Mouse (Mus musculus) heart, adult 18-20 months (tissue): ENCODE measurements around the gene 4931409K22Rik. TPM values are rescaled to one million over a fixed set of nuclear protein-coding genes. Genes with fewer than 3 reads are reported as not detected.
"Not testable (repeated sequence)": the region's sequence is repeated elsewhere in the genome, so short reads cannot be mapped to it uniquely, and the experiment has no call there.

Experiments used
- DNase-seq, 2 experiments: peaks; one replicate each; pipeline ENCODE4 v3.0.0; 2021 to 2022; ENCODE audit warnings: mixed read lengths in 1 of 2
- total RNA-seq, 2 experiments: library from RNA; stranded (reverse); gene quantifications; 2 replicates each; pipeline ENCODE4 v1.2.3; 2021

Gene 4931409K22Rik
- total RNA-seq, 2 experiments from 2014 or later = not detected

DNA sequence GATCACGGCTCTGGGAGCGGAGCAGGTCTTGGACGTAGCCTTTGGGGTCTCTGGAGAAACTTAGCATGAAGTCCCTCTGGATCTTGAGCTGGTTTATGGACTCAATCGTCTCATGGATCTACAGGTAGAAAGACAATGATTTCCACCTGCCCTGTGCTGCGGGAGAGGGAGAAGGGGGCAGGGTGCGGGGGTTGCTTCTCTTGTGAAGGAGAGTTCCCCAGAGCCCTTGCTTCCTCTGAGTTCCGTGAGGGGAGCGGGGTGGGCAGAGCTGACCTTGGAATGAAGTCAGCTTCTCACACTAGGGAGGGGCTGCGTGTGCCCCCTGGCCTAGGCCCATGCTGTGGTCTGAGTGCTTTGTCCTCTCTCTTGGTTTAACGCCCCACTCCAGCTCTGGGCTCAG, 36.6 kb upstream of the 4931409K22Rik start:
- no peak for DNase-seq

DNA sequence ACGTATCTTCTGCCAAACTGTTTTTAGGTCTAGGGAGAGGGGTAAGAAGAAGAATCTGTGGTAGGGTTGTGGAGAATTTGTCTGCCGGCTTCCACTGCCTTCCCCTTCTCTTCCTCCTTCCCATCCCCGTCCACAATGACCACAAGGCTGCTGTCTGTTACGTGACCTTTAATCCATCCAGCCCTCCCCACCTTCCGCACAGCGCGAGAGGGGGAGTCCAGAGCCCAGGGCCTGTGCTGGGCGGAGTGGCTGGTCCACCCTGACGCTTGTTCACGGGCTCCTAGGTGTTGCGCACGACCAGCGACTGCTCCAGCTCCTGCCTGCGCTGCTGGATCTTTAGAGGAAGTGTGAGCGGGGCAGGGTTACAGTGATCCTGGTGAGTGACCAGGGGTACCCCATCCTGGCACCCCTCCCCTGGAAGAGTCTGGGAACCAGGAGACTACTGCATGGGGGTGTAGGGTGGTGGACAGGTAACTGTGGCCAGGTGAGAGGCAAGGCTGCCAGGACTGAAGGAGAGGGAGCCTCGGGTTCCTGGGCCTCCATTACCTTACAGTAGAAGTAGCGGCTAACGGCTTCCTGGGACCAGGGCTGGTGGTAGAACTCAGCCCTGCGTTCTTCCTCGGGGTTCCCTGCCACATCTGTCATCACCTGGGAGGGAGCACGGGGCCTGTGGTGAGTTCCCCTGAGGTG, 36.0 kb upstream of the 4931409K22Rik start:
- DNase-seq = no peak

DNA sequence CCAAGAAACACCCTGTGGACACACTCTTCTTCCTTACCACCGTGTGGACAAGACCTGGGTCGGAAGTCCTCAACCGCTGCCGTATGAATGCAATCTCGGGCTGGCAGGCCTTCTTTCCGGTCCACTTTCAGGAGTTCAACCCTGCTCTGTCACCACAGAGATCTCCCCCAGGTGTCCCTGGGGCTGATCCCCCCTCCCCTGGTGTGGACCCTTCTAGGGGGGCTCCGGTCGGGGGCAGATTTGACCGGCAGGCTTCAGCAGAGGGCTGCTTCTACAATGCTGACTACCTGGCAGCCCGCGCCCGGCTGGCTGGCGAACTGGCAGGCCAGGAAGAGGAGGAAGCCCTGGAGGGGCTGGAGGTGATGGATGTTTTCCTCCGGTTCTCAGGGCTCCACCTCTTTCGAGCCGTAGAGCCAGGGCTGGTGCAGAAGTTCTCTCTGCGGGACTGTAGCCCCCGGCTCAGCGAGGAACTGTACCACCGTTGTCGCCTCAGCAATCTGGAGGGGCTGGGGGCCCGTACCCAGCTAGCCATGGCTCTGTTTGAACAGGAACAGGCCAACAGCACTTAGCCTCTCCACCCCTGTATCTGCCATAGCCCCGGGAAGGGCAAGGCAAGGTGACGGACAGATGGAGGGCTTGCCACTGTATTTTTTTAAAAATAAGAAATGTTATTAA, 35.3 kb upstream of the 4931409K22Rik start:
- no peak for DNase-seq

DNA sequence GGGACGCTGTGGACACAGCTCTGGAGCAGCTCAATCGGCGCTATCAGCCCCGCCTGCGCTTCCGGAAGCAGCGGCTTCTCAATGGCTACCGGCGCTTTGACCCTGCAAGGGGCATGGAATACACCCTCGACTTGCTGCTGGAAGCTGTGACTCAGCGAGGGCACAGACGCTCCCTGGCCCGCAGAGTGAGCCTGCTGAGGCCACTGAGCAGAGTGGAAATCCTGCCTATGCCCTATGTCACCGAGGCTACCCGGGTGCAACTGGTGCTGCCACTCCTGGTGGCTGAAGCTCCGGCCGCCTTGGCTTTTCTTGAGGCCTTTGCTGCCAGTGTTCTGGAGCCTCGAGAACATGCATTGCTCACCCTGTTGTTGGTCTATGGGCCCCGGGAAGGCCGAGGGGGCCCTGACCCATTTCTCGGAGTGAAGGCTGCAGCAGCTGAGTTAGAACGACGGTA, 34.7 kb upstream of the 4931409K22Rik start:
- peak; percentile 33 to 36 for DNase-seq

DNA sequence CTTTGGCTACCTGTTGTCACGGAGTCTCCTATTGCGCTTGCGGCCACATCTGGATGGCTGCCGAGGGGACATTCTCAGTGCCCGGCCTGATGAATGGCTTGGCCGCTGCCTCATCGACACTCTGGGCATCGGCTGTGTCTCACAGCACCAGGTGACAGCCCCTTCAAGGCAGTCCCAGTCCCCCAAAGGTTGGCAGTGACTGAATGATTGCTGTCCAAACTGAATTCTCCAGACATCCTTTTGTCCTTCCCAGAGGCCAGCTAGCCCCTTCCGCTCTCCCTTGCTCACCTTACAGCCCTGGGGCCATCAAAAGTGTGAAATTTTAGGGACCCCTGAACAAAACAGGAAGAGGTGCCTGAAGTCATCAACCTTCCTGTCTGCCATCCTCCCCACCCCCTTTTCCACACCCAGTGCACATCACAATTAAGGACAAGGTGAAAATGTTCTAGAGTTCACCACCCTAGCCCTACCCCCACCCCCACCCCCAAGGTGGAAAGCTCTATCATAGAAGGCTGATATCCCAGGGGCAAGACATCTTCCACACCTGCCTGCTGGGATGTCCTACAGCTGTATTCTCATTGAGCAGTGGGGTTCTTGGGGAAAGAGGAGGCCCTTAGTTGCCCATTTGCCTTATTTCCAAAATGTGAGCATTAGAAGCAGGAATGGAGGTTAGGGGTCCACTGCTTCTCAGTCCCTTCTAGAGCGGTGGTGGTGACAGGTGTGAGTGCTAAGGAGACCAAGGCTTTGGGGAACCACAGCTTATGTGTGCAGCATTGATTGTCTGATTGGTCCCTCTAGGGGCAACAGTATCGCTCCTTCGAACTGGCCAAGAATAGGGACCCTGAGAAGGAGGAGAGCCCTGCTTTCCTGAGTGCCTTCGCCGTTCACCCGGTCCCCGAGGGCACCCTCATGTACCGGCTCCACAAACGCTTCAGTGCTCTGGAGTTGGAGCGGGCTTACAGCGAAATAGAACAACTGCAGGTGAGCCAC, 33.2 kb upstream of the 4931409K22Rik start:
- no peak for DNase-seq

DNA sequence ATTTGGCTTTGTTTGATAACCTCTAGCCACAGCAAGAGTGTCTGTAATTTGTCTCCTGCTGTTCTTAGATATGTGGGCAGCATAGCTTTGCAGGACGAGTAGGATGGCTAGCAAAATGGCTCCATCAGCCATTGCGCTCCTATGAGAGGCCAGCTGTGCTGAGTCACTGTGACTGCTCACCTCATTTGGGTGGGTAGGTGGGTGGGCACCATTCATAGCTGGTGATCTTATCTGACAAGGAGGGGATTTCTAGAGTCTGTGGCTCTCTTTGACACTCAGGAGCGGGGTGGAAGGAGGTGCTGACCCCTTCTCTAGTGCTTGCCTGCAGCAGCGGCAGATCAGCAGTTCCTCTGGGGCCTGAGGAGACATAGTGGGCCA, 30.6 kb upstream of the 4931409K22Rik start:
- DNase-seq = no peak

DNA sequence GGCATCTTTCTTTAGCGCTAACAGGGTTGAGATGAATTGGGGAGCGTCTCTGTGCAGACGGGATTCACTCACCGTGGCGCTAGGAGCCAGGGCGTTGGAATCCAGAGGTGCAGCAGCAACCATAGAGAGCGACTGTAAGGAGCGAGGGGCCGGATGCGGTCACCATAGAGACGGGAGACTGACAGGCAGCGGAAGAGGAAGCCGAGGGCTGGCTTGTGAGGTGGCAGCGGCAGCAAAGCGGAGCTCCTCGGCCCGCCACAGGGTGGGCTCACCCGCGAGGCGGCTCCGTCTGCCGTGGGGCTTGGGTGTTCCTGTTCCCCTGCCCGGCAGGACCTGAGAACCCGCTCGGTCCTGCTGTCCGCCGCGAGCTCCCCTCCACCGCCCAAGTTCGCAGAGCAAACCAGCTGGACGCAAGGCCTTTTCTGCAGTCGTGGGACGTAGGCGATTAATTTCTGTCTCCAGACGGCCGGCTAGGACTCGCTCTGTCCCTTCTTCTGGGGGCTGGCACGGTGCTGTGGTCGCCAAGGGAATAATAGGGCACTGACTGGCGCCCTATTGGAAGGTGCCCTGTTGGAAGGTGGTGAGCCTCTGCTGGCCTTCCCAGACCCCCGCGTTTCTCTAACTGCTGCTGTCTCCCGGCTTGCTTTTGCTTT, 30.1 kb upstream of the 4931409K22Rik start, which contains the start of gene Chpf2:
Gene Chpf2, plus strand, starts transcription at position 195 of the 653 bp plus-strand sequence.
- DNase-seq = peak; percentile 87 to 89

DNA sequence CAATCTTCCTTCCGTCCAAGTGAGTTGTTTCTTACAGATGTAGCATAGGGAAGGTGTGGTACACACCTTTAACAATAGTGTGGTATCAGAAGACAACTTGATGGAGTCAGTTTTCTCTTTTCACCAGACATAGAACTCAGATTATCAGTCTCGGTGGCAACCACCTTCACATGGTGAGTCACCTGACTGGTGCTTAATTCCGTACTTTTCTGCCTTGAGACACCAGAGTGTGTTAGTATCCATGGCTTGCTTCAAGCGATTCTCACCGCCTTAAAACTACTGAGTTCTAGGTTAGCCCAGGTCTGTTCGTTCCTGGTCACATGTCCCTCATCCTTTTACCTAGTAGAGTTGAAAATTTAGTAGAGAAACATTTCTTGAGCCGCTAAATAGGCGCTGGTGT, 29.5 kb upstream of the 4931409K22Rik start:
- DNase-seq = no peak

DNA sequence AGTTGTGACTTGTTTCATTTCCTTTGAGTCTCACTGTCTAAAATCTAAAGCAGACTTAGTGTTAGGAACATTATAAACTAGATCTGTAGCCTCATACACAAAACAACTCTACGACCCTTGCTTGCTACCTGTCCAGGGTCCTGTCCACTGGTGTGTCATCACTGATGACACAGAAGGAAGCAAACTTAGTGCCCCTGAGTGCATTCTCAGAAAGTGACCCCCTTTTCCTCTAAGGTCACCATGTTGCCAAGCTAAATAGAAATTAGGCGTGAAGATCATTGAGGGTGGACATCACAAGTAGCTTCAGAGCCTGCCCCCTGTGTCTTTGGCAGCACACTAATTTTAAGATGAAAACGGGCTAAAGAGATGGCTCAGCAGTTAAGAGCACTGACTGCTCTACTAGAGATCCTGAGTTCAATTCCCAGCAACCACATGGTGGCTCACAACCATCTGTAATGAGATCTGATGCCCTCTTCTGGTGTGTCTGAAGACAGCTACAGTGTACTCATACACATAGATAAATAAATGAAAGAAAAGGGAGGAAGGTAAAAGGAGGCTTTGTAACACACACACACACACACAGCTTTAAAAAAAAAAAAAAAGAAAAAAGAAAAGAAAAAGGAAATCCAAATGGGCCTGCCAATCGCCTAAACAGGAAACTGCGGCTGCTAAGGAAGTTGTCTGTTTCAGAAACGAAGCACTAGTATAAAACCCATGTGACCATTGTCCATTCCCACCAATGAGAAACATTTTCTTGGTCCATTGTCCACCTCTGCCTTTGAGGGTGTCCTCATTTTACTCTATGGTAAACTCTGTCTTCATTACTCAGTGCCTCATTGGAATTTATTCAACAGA, 21.7 kb upstream of the 4931409K22Rik start:
- DNase-seq = no peak

DNA sequence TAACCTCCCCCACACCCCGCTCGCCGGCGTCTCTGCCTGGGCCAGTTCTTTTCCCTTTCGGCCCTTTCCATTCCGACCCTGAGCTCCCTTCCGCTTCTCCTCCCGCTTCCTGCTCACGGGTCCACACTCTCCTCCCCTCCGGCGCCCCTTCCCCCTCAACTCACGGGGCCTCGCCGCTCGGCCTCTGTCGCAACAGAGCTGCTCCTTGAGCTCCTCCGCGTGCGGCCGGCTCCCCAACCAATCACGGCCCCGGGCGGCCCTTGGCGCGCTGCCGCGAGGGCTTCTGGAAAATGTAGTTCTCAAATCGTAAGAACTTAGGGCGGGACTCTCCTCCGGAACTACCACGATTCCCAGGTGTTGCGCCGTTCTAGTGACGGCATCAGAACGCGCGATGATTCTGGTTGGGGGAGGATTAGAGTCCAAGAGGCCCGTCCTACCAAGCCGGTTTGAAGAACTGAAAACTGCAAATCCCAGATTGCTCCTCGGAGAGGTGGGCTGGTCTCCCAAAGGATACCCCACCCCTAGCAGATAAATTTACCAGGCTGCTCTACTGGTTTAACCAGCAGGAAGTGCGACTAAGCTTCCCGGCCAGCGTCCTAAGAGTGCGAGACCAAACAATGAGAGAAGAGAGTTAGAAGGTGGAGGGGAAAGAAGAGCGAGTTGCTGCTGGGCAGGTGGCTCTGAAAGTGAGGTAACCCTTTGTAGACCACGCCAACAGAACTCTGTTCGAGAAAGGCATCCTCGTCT, 20.7 kb upstream of the 4931409K22Rik start, which contains the start of gene Abcf2:
Gene Abcf2, minus strand, starts transcription at position 285 of the 747 bp plus-strand sequence.
- DNase-seq = peak; percentile 100

DNA sequence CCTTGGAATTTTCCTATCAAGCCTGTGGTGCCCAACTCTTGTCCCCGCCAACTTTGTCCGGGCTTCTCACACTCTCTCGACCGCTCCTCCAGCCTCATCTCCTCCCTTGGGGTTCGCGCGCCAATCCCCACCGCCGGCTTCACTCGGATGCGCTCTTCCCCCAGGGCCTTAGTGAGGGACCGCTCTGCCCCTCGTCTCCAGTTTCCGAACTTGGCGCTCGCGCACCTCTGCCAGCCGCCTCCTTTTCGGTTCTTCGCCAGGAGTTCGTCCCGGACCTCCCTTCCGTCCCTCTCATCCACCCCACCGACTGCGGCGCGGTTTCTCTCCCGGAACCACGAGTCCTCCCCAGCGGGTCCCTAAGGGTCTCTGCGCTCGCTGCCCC, 20.2 kb upstream of the 4931409K22Rik start:
- no peak for DNase-seq

DNA sequence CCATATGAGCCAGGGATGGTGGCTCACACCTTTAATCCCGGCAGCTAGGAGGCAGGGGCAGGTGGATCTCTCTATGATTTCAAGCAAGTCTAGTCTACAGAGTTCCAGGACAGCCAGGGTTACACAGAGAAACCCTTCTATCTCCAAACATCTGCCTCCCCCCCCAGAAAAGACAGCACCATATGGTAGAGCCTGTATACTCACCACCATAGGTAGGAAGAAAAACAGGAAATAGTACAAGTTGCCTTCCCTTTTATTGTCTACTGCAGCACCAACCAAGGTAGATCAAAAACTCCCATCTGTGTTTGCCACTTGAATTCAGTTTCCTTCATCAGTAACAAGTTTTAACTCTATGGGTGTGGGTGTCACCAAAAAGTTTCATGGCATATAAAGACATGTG, 19.3 kb upstream of the 4931409K22Rik start:
- no peak for DNase-seq

DNA sequence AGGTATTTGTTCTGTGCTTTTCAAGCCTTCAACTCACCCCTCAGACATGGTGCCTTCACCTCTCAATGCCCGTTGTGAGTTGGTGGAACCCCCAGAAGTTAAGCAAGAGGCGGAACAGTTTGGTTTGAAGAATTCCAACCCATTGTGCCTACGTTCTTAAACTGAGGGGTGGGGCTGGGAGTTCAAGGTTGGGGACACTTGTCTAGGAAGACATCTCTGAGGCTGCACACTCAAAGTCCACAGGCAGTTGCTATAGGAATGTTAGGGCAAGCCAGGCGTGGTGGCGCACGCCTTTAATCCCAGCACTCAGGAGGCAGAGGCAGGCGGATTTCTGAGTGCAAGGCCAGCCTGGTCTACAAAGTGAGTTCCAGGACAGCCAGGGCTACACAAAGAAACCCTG, 1.3 kb downstream of the 4931409K22Rik start:
- DNase-seq = not testable (repeated sequence)

DNA sequence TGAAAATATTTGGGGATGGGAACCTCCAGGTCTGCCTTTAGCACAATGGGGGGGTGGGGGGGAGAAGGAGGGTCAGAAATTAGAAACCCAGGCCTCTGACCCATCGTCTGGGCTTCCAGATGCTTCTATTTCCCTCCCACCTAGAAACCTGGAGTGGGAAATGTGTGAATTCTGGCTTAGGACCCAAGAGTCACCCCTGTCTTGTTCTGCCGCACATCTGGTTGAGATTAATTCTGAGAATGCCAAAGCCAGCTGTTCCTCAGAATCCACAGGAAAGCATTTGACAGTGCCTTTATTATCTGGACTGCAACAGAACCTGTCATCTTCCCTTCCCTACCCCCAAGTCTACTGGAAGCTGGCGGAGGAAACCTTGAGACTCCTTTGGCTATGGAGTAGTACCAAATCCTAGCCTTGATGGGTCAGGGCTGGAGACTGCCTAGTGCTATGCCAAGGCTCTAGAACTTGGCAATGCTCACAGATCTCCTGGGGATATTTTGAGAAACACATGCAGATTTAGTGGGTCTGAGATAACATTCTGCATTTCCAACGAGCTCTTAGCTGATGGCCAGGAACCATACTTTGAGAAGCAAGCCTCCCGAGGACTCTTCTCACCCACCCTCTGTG, 2.9 kb downstream of the 4931409K22Rik start:
- DNase-seq = no peak

DNA sequence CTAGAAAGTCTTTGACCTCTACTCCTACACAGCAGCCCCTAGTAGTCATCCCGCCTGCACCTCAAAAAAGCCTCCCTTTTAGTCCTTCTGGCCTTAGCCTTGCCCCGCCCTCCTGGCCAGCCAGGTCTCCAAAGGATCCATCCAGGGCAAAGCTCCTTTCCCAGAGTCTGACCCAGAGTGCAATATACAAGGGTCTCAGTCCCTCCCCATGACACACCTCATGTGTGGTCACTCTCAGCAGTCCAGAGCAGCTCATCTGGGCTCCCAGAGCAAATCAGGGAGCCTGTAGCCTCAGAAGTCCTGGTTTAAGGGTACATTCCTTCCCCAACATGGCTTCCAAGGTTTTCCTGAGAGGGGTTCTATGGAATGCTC, 5.3 kb downstream of the 4931409K22Rik start:
- DNase-seq = no peak

DNA sequence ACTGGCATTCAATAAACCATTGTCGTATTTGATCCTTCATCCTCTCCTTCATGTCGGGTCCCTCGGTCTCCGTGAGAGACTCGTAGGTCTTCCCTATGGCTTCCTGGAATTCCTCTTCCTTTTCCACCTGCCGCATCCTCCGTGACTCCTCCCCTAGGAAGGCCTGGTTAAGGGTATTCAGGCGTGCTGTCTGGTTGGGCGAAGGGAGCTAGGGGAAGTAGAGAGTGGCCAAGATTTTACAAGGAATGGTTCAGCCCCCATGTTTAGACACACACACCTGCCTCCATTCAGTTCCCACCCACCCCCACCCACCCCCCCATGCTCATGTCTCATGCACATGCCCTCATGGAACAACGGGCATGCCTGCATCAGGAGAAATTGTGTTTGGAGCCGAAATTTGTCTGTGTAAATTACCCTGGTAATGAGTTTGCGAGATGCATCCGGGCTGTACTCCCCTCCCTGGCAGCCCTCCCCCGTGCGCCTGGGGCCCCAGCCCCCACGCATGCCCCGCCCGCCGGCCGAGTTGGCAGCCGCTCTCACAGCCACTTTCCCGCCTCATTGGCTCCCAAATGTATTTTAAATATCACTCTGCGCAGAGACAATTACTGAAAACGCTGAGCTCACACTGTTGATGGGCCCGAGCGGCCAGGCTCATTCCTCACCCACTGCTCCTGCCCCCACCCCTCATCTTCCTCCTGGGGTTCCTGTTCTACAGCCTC, 5.9 kb downstream of the 4931409K22Rik start:
- DNase-seq = peak in 1 of 2 experiments; percentile 30

DNA sequence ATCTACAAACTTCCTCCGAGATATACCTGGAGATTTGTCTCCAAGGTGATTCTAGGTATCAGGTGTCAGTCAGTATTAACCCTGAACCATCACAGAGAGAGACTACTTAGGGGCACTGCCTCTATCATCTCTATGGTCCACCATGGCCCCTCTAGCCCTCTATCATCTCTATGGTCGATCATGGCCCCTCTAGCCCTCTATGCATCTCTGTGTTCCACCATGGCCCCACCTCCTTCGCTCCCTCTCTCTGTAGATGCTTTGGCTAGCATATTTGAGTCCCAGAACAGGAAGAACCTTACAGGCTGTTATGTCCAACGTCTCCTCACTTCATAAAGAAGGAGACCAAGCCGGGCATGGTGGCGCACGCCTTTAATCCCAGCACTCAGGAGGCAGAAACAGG, 14.0 kb downstream of the 4931409K22Rik start:
- peak in 1 of 2 experiments; percentile 34 for DNase-seq

DNA sequence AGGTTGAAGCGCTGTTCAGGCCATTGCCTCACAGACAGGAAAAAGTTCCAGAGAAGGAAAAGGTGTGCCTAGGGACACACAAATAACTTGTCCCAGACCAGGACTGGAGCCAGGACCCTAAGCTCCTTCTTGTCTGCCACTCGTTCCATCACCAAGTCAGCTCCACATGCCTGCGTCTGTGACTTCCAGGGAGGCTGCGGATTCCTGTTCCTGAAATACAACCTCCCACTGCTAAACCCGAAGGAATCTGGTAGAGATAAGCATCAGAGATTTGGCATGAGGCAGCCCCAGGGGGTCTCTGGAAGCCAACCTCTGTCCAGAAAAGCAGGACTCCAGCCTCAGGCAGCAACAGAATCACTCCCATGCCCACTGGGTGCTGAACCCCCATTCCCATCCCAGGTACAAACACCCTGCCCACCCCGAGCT, 15.5 kb downstream of the 4931409K22Rik start:
- peak; percentile 18 to 50 for DNase-seq
